Mouse (Mus musculus): Measurements from ENCODE around the gene Ext2. TPM values are rescaled to one million over a fixed set of nuclear protein-coding genes. Genes with fewer than 3 reads are reported as not detected.

Ext2 gene
- total and polyA plus RNA-seq, 3 experiments = 28.9 to 44.0 (median 43.8) TPM

- no peak overlapping the region for H3K27ac ChIP-seq
- no peak for DNase-seq
- no peaks in the 10 kb centered on the region for H3K4me1 ChIP-seq (ENCODE audit: control insufficient read depth, insufficient read depth, low read length)
- H3K79me2 ChIP-seq (replicated peaks; ENCODE audit: control insufficient read depth, insufficient read depth, low read length) = no peaks in the 10 kb centered on the region
- H3K9ac ChIP-seq (ENCODE audit: low read depth, low read length) = no peak overlapping the region
- TF ChIP-seq POLR2A (IDR thresholded peaks at IDR 0.05; ENCODE audit: insufficient read depth, low read depth, low read length) = no peak
- TF ChIP-seq CTCF (IDR thresholded peaks at IDR 0.05) = no peak
- TF ChIP-seq EP300 (IDR thresholded peaks at IDR 0.05; ENCODE audit: insufficient read depth, low read depth, low read length) = no peak
- H3K36me3 ChIP-seq (ENCODE audit: control insufficient read depth, insufficient read depth, low read length) = no peaks in the 10 kb centered on the region
- H3K4me3 ChIP-seq = no peak overlapping the region
- H3K27me3 ChIP-seq (ENCODE audit: control insufficient read depth, insufficient read depth, low read length) = no peaks in the 10 kb centered on the region
- WGBS = 71% methylated on average over 9 of the region's 9 CpGs
- intact Hi-C loops (cut with DNase I) = no loop called here
Measured at GRCm38 (mm10) chr2:93690064-93690930, 132.1 kb downstream of the Ext2 start.

DNA sequence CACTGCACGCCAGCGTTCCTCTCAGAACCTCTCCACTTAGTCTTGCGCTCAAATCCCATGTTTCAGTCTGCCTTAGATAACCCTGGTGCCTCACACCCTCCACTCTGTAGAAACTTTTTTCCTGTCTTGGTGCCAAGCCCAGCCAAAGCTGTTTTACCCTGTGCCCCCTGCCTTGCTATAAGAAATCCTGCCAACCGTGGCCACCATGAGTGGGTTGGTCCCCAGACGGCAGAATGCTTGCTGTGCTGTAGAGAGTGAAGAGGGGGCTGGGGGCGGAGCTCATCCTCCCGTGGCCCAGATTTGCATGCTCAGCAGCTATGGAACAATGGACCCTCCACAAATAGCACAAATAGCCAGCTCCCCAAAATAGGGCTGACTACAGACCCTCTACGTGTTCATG, 138.7 kb downstream of the Ext2 start:
- Histone ChIP-seq H3K79me2 (replicated peaks; ENCODE audit: control insufficient read depth, insufficient read depth, low read length) (no peaks in the 10 kb centered on the region), H3K27ac (no peak overlapping the region), H3K27me3 (ENCODE audit: control insufficient read depth, insufficient read depth, low read length) (no peaks in the 10 kb centered on the region), H3K36me3 (ENCODE audit: control insufficient read depth, insufficient read depth, low read length) (no peaks in the 10 kb centered on the region), H3K4me3 (no peak overlapping the region), H3K4me1 (ENCODE audit: control insufficient read depth, insufficient read depth, low read length) (no peaks in the 10 kb centered on the region), H3K9ac (ENCODE audit: low read depth, low read length) (no peak overlapping the region)
- TF ChIP-seq CTCF (IDR thresholded peaks at IDR 0.05) (no peak), POLR2A (IDR thresholded peaks at IDR 0.05; ENCODE audit: insufficient read depth, low read depth, low read length) (no peak), EP300 (IDR thresholded peaks at IDR 0.05; ENCODE audit: insufficient read depth, low read depth, low read length) (no peak)
- DNase-seq = no peak
- 57% methylated on average over 8 of the region's 8 CpGs for WGBS
- intact Hi-C loops (cut with DNase I) = no loop called here

GRCm38 (mm10) chr2:93682601-93683202, 139.7 kb downstream of the Ext2 start:
- WGBS = 66% methylated on average over 7 of the region's 7 CpGs
- H3K27ac ChIP-seq = no peak overlapping the region
- no peaks in the 10 kb centered on the region for H3K4me1 ChIP-seq (ENCODE audit: control insufficient read depth, insufficient read depth, low read length)
- no peak overlapping the region for H3K4me3 ChIP-seq
- no peak overlapping the region for H3K9ac ChIP-seq (ENCODE audit: low read depth, low read length)
- H3K79me2 ChIP-seq (replicated peaks; ENCODE audit: control insufficient read depth, insufficient read depth, low read length) = no peaks in the 10 kb centered on the region
- DNase-seq = no peak
- H3K36me3 ChIP-seq (ENCODE audit: control insufficient read depth, insufficient read depth, low read length) = no peaks in the 10 kb centered on the region
- TF ChIP-seq CTCF (IDR thresholded peaks at IDR 0.05) (no peak), EP300 (IDR thresholded peaks at IDR 0.05; ENCODE audit: insufficient read depth, low read depth, low read length) (no peak), POLR2A (IDR thresholded peaks at IDR 0.05; ENCODE audit: insufficient read depth, low read depth, low read length) (no peak)
- no peaks in the 10 kb centered on the region for H3K27me3 ChIP-seq (ENCODE audit: control insufficient read depth, insufficient read depth, low read length)
- intact Hi-C loops (cut with DNase I) = no loop called here

GRCm38 (mm10) chr2:93681321-93681720, 141.0 kb downstream of the Ext2 start:
- TF ChIP-seq EP300 (IDR thresholded peaks at IDR 0.05; ENCODE audit: insufficient read depth, low read depth, low read length) (no peak), CTCF (IDR thresholded peaks at IDR 0.05) (no peak), POLR2A (IDR thresholded peaks at IDR 0.05; ENCODE audit: insufficient read depth, low read depth, low read length) (no peak)
- no peaks in the 10 kb centered on the region for H3K27me3 ChIP-seq (ENCODE audit: control insufficient read depth, insufficient read depth, low read length)
- H3K4me1 ChIP-seq (ENCODE audit: control insufficient read depth, insufficient read depth, low read length) = no peaks in the 10 kb centered on the region
- intact Hi-C loops (cut with DNase I) = no loop called here
- no peaks in the 10 kb centered on the region for H3K79me2 ChIP-seq (replicated peaks; ENCODE audit: control insufficient read depth, insufficient read depth, low read length)
- no peak overlapping the region for H3K4me3 ChIP-seq
- no peak for DNase-seq
- WGBS = 58% methylated on average over 5 of the region's 5 CpGs
- no peak overlapping the region for H3K9ac ChIP-seq (ENCODE audit: low read depth, low read length)
- H3K27ac ChIP-seq = no peak overlapping the region
- H3K36me3 ChIP-seq (ENCODE audit: control insufficient read depth, insufficient read depth, low read length) = no peaks in the 10 kb centered on the region

- WGBS = 95% methylated on average over 14 of the region's 14 CpGs
- TF ChIP-seq POLR2A (IDR thresholded peaks at IDR 0.05; ENCODE audit: insufficient read depth, low read depth, low read length) (no peak), CTCF (IDR thresholded peaks at IDR 0.05) (no peak), EP300 (IDR thresholded peaks at IDR 0.05; ENCODE audit: insufficient read depth, low read depth, low read length) (no peak)
- Histone ChIP-seq H3K9ac (ENCODE audit: low read depth, low read length) (no peak overlapping the region), H3K4me3 (no peak overlapping the region), H3K27ac (no peak overlapping the region), H3K36me3 (ENCODE audit: control insufficient read depth, insufficient read depth, low read length) (no peaks in the 10 kb centered on the region), H3K27me3 (ENCODE audit: control insufficient read depth, insufficient read depth, low read length) (no peaks in the 10 kb centered on the region), H3K4me1 (ENCODE audit: control insufficient read depth, insufficient read depth, low read length) (no peaks in the 10 kb centered on the region), H3K79me2 (replicated peaks; ENCODE audit: control insufficient read depth, insufficient read depth, low read length) (no peaks in the 10 kb centered on the region)
- intact Hi-C loops (cut with DNase I) = no loop called here
- no peak for DNase-seq
Measured at GRCm38 (mm10) chr2:93677231-93677630, 145.1 kb downstream of the Ext2 start.

Data from heart, adult 2 months (tissue).